Mouse (Mus musculus) lung, embryonic 14.5 days (tissue): ENCODE data around the gene Wdr70. TPM values are rescaled to one million over a fixed set of nuclear protein-coding genes. Genes with fewer than 3 reads are reported as not detected.
A peak's percentile ranks its signal among the peaks of the same experiment; 100 is the strongest.

Source experiments
- ATAC-seq: fragments of 200-750 bp; cut with Nextera tagmentation; 2 replicates; pipeline ENCODE4 v1.8.0; 2017; ENCODE audit warnings: mild to moderate bottlenecking, moderate TSS enrichment, moderate library complexity; ENCODE audit not compliant: insufficient read depth
- DNase-seq: peaks from one replicate; pipeline ENCODE4 v3.0.0-alpha.2; 2015
- H3K27ac ChIP-seq: fragments of 300-500 bp; sonication (generic); 2 replicates; pipeline ENCODE4 v1.5.1; 2014; ENCODE audit warnings: low read depth, mild to moderate bottlenecking, moderate library complexity
- H3K27me3 ChIP-seq: fragments of 300-500 bp; sonication (generic); 2 replicates; pipeline ENCODE4 v1.6.1; 2014; ENCODE audit warnings: low read length, control low read depth; ENCODE audit not compliant: insufficient read depth
- H3K36me3 ChIP-seq: fragments of 300-500 bp; sonication (generic); 2 replicates; pipeline ENCODE4 v1.6.1; 2014; ENCODE audit warnings: control low read depth; ENCODE audit not compliant: insufficient read depth
- H3K4me1 ChIP-seq: fragments of 300-500 bp; sonication (generic); 2 replicates; pipeline ENCODE4 v1.6.1; 2014; ENCODE audit warnings: antibody characterized with exemption, control low read depth; ENCODE audit not compliant: insufficient read depth
- H3K4me2 ChIP-seq: fragments of 300-500 bp; sonication (generic); 2 replicates; pipeline ENCODE4 v1.6.1; 2014; ENCODE audit warnings: mild to moderate bottlenecking
- H3K4me3 ChIP-seq: fragments of 300-500 bp; sonication (generic); 2 replicates; pipeline ENCODE4 v1.5.1; 2014; ENCODE audit warnings: low read depth, low read length
- H3K9ac ChIP-seq: fragments of 300-500 bp; sonication (generic); 2 replicates; pipeline ENCODE4 v1.6.1; 2014
- H3K9me3 ChIP-seq: fragments of 300-500 bp; sonication (generic); 2 replicates; pipeline ENCODE4 v1.6.1; 2016; ENCODE audit warnings: low read depth, low read length, control low read depth
- CTCF ChIP-seq: IDR thresholded peaks from 2 replicates; pipeline ENCODE4 v1.5.1; 2016; ENCODE audit warnings: antibody characterized with exemption, low read depth
- WGBS: fragments of 180-500 bp; shearing (Covaris S2); extraction: QIAGEN DNeasy Blood & Tissue Kit; methylation state at CpG from one replicate; pipeline ENCODE4 v1.1.7; 2014; 5-methylcytosine and 5-hydroxymethylcytosine counted together
- polyA plus RNA-seq: library from polyadenylated mRNA; unstranded; fragments of >200 nt; fragmentation: Nextera tagmentation; extraction: Ambion mirVana; gene quantifications from 2 replicates; pipeline ENCODE4 v1.2.1, GENCODE M21; 2014

The Wdr70 gene
- polyA plus RNA-seq, 1 experiment from 2014 or later, result 52.7 TPM

GRCm38 (mm10) chr15:7872473-7872872 is 226.5 kb downstream of the Wdr70 start:
- Histone ChIP-seq H3K27ac (no peak overlapping the region), H3K4me1 (no peaks in the 10 kb centered on the region), H3K4me2 (no peak overlapping the region), H3K4me3 (no peak overlapping the region), H3K9ac (no peak overlapping the region), H3K9me3 (no peaks in the 10 kb centered on the region), H3K27me3 (no peaks in the 10 kb centered on the region), H3K36me3 (no peaks in the 10 kb centered on the region)
- DNase-seq (no peak), ATAC-seq (no peak)
- TF ChIP-seq CTCF, result no peak
- WGBS, result 64% methylated on average over 5 of the region's 5 CpGs

- 79% methylated on average over 3 of the region's 3 CpGs for WGBS
- H3K9ac ChIP-seq, result no peak overlapping the region
- H3K9me3 ChIP-seq, result no peaks in the 10 kb centered on the region
- no peak for DNase-seq
- no peaks in the 10 kb centered on the region for H3K36me3 ChIP-seq
- H3K4me3 ChIP-seq, result no peak overlapping the region
- no peaks in the 10 kb centered on the region for H3K27me3 ChIP-seq
- no peak for TF ChIP-seq CTCF
- H3K4me1 ChIP-seq, result no peaks in the 10 kb centered on the region
- no peak overlapping the region for H3K27ac ChIP-seq
- H3K4me2 ChIP-seq, result no peak overlapping the region
- no peak for ATAC-seq
These were observed 233.7 kb downstream of the Wdr70 start for GRCm38 (mm10) chr15:7865305-7865704.

DNA sequence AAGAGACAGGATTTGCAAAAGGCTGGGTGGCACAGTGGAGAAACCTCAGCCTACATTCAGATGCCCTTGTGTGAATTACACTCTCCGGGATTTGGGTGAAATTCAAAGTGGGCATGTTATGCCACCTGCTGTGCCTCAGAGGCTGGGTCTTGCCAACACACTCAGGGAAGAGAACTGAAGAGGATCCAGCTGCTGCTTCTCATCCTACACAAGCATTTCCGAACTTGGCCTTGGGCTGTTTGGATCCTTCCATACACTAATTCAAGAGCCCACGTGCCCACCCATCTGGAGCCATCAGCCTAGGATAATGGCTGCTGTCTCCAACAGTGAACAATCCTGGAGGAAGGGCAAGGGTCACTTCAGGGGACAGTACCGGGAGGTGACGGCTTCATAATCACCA is 235.7 kb downstream of the Wdr70 start:
- DNase-seq, result no peak
- no peaks in the 10 kb centered on the region for H3K4me1 ChIP-seq
- 59% methylated on average over 5 of the region's 5 CpGs for WGBS
- H3K27me3 ChIP-seq, result no peaks in the 10 kb centered on the region
- no peak overlapping the region for H3K4me2 ChIP-seq
- ATAC-seq, result no peak
- H3K4me3 ChIP-seq, result no peak overlapping the region
- no peak for TF ChIP-seq CTCF
- no peaks in the 10 kb centered on the region for H3K36me3 ChIP-seq
- H3K27ac ChIP-seq, result no peak overlapping the region
- no peaks in the 10 kb centered on the region for H3K9me3 ChIP-seq
- H3K9ac ChIP-seq, result no peak overlapping the region

DNA sequence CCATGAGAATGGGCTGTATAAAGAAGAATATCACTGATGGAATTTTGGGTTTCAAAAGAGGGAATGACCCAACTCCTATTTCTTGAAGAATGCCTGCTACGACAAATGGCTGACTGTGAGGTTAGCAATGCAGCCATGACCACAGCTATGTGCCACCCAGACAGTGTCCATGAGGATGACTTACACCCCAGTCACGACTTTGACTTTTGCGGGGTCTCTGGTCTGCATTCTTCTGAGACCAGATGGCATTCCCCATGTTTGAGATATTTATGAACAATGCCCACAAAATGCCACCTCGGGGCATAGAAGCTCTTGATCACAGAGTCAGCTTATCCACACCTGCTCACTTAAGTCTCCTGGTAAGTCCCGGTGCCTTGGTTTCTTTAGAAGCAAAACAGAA is 236.1 kb downstream of the Wdr70 start:
- Histone ChIP-seq H3K4me3 (no peak overlapping the region), H3K4me2 (no peak overlapping the region), H3K27ac (no peak overlapping the region), H3K27me3 (no peaks in the 10 kb centered on the region), H3K9me3 (no peaks in the 10 kb centered on the region), H3K9ac (no peak overlapping the region), H3K36me3 (no peaks in the 10 kb centered on the region), H3K4me1 (no peaks in the 10 kb centered on the region)
- TF ChIP-seq CTCF, result no peak
- DNase-seq, result no peak
- WGBS, result 89% methylated on average over 5 of the region's 5 CpGs
- ATAC-seq, result no peak

DNA sequence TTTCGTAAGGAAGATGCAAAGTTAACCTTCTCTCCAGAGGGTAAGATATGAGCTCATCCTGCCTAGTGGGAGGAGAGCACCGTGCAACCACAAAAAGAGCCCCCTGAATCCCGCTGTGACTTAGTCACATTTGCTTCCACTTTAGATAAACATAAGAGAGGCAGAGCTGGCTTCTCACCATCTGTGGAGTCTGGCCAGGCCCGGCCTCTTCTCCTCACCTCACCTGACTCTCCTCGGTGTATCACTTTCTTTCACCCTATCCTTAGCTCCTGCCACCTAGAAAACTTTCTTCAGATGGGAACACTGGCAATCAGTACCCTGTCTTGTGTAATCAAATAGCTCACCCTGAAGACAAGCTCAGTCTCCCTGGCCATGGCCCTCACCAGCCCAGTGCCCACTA is 240.2 kb downstream of the Wdr70 start:
- no peaks in the 10 kb centered on the region for H3K4me1 ChIP-seq

GRCm38 (mm10) chr15:7857418-7857817 is 241.6 kb downstream of the Wdr70 start:
- ATAC-seq (no peak), DNase-seq (peak; percentile 42)
- Histone ChIP-seq H3K9me3 (no peaks in the 10 kb centered on the region), H3K9ac (no peak overlapping the region), H3K4me1 (no peaks in the 10 kb centered on the region), H3K27me3 (no peaks in the 10 kb centered on the region), H3K36me3 (no peaks in the 10 kb centered on the region), H3K27ac (no peak overlapping the region), H3K4me3 (no peak overlapping the region), H3K4me2 (no peak overlapping the region)
- TF ChIP-seq CTCF, result no peak
- WGBS, result 74% methylated on average over 13 of the region's 13 CpGs

More for the DNA sequence above, 240.2 kb downstream of the Wdr70 start:
- H3K27ac ChIP-seq, result no peak overlapping the region
- H3K9me3 ChIP-seq, result no peaks in the 10 kb centered on the region
- 63% methylated on average over 5 of the region's 5 CpGs for WGBS
- H3K36me3 ChIP-seq, result no peaks in the 10 kb centered on the region
- H3K9ac ChIP-seq, result no peak overlapping the region
- H3K4me2 ChIP-seq, result no peak overlapping the region
- no peak for DNase-seq
- H3K27me3 ChIP-seq, result no peaks in the 10 kb centered on the region
- ATAC-seq, result no peak
- TF ChIP-seq CTCF, result no peak
- H3K4me3 ChIP-seq, result no peak overlapping the region

GRCm38 (mm10) chr15:7842398-7842797 is 256.6 kb downstream of the Wdr70 start:
- Histone ChIP-seq H3K4me3 (no peak overlapping the region), H3K9me3 (no peaks in the 10 kb centered on the region), H3K4me1 (no peaks in the 10 kb centered on the region), H3K4me2 (no peak overlapping the region), H3K27me3 (no peaks in the 10 kb centered on the region), H3K27ac (no peak overlapping the region), H3K36me3 (no peaks in the 10 kb centered on the region), H3K9ac (no peak overlapping the region)
- ATAC-seq, result no peak
- TF ChIP-seq CTCF, result no peak
- DNase-seq, result no peak
- whole genome bisulfite sequencing, result 84% methylated on average over 4 of the region's 4 CpGs

GRCm38 (mm10) chr15:7841664-7842063 is 257.3 kb downstream of the Wdr70 start:
- no peaks in the 10 kb centered on the region for H3K4me1 ChIP-seq
- WGBS, result 79% methylated on average over 1 of the region's 1 CpGs
- H3K9ac ChIP-seq, result no peak overlapping the region
- no peaks in the 10 kb centered on the region for H3K27me3 ChIP-seq
- H3K9me3 ChIP-seq, result no peaks in the 10 kb centered on the region
- ATAC-seq, result no peak
- no peak overlapping the region for H3K4me2 ChIP-seq
- no peak overlapping the region for H3K4me3 ChIP-seq
- no peak overlapping the region for H3K27ac ChIP-seq
- H3K36me3 ChIP-seq, result no peaks in the 10 kb centered on the region
- DNase-seq, result no peak
- no peak for TF ChIP-seq CTCF
